Mouse (Mus musculus) liver, embryonic 12.5 days (tissue): Measurements from ENCODE around the gene Lime1. TPM values are rescaled to one million over a fixed set of nuclear protein-coding genes. Genes with fewer than 3 reads are reported as not detected.
A peak's percentile ranks its signal among the peaks of the same experiment; 100 is the strongest.

Source experiments
- ATAC-seq: fragments of 200-750 bp; cut with Nextera tagmentation; 2 replicates; pipeline ENCODE4 v1.8.0; 2017; ENCODE audit warnings: moderate number of reproducible peaks, mild to moderate bottlenecking, moderate library complexity
- H3K27ac ChIP-seq: fragments of 300-500 bp; sonication (generic); 2 replicates; pipeline ENCODE4 v1.5.1; 2016; ENCODE audit warnings: mild to moderate bottlenecking
- H3K27me3 ChIP-seq: fragments of 300-500 bp; sonication (generic); replicated peaks from 2 replicates; pipeline ENCODE4 v1.6.1; 2016; ENCODE audit warnings: mild to moderate bottlenecking, moderate library complexity
- H3K36me3 ChIP-seq: fragments of 300-500 bp; sonication (generic); 2 replicates; pipeline ENCODE4 v1.6.1; 2016; ENCODE audit warnings: mild to moderate bottlenecking, moderate library complexity
- H3K4me1 ChIP-seq: fragments of 300-500 bp; sonication (generic); 2 replicates; pipeline ENCODE4 v1.6.1; 2016
- H3K4me2 ChIP-seq: fragments of 300-500 bp; sonication (generic); 2 replicates; pipeline ENCODE4 v1.6.1; 2016; ENCODE audit warnings: mild to moderate bottlenecking, moderate library complexity
- H3K4me3 ChIP-seq: fragments of 300-500 bp; sonication (generic); 2 replicates; pipeline ENCODE4 v1.5.1; 2016; ENCODE audit warnings: mild to moderate bottlenecking, moderate library complexity
- H3K9ac ChIP-seq: fragments of 300-500 bp; sonication (generic); 2 replicates; pipeline ENCODE4 v1.6.1; 2016; ENCODE audit warnings: mild to moderate bottlenecking, moderate library complexity
- H3K9me3 ChIP-seq: fragments of 300-500 bp; sonication (generic); replicated peaks from 2 replicates; pipeline ENCODE4 v1.6.1; 2016; ENCODE audit warnings: mild to moderate bottlenecking, moderate library complexity
- WGBS: fragments of 180-500 bp; shearing (Covaris S2); methylation state at CpG from one replicate; pipeline ENCODE4 v1.1.7; 2016; ENCODE audit not compliant: insufficient replicate concordance; 5-methylcytosine and 5-hydroxymethylcytosine counted together
- polyA plus RNA-seq: library from polyadenylated mRNA; unstranded; fragments of >200 nt; fragmentation: Nextera tagmentation; extraction: Ambion mirVana; gene quantifications from 2 replicates; pipeline ENCODE4 v1.2.1, GENCODE M21; 2016

Lime1 gene
- polyA plus RNA-seq, 1 experiment from 2014 or later: 12.1 TPM

DNA sequence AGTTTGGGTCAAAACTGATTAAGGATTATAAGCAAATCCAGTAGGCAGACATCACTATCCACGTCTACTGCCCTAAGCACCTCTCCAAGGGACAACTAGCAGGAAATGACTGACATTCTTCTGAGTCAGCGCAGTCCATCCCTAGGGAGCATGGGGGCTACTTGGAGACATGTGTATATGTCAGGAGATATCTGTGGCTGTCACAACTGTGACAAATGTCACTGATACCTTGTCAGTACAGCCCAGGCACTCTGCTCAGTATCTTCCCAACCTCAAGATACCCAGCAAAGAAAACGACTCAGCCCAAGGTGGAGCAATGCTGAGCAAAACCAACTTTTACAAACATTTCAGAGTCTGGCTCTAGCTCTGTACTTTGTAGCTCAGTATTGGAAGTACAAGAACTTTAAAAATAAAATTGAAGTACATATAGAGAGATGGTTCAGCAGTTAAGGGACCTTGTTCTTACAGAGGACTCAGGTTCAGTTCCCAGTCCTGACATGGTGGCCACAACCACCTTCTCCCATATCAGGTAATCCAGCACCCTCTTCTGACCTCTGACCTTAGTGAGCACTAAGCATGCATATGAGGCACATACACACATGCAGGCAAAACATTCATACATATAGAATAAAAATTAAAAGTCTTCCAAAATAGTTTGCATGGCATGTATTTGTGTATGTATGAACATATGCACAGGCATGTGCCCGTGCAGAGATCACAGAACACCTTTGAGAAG lies 41.2 kb downstream of the Lime1 start:
- peak; percentile 84 for ATAC-seq
- WGBS: 30% methylated on average over 4 of the region's 4 CpGs
- Histone ChIP-seq H3K9ac (peak overlapping the region; percentile 9; the same call in 1 of the 2 replicates), H3K4me2 (peak overlapping the region; percentile 51), H3K4me1 (peaks cover 97% of the 10 kb centered on the region), H3K27me3 (no peaks in the 10 kb centered on the region), H3K27ac (peak overlapping the region; percentile 84), H3K36me3 (peaks cover 41% of the 10 kb centered on the region), H3K4me3 (peak overlapping the region; percentile 1; the same call in 1 of the 2 replicates), H3K9me3 (no peaks in the 10 kb centered on the region)

DNA sequence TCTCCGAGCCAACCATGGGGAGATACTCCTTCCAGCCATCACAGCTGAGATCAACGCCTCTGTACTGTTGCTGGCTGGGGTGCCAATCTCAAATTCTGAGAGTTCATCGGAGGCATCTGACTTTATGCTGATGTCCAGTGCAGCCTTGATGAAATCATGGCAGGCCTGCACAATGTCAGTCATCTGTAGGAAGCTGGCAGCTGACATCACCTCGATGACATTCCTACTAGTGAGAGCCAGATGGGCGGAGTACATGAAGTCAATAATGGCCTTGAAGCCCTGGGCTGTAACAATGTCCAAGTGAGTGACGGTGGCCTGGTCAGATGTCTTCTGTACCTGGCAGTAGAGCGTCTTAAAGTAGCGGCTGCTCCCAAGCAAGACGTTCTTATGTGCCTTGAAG lies 44.0 kb downstream of the Lime1 start:
- Histone ChIP-seq H3K4me3 (no peak overlapping the region), H3K27ac (0 out of 2 replicates have a peak overlapping the region, but pooled peaks have one; percentile 38), H3K9me3 (no peaks in the 10 kb centered on the region), H3K36me3 (peaks cover 27% of the 10 kb centered on the region), H3K4me2 (no peak overlapping the region), H3K4me1 (peaks cover 82% of the 10 kb centered on the region), H3K27me3 (no peaks in the 10 kb centered on the region), H3K9ac (no peak overlapping the region)
- ATAC-seq: no peak
- 86% methylated on average over 9 of the region's 9 CpGs for WGBS

Other genes with a start within 250 kb of the Lime1 start
- gene Kcnq2, start 244.8 kb upstream of the Lime1 start, polyA plus RNA-seq: 0.08 and 0.26 TPM in 2 replicates
- not detected in 2 replicates for gene Eef1a2, start 223.1 kb upstream of the Lime1 start, polyA plus RNA-seq
- gene Ppdpf, start 192.8 kb upstream of the Lime1 start, polyA plus RNA-seq: 114 and 115 TPM in 2 replicates
- gene Ptk6, start 177.3 kb upstream of the Lime1 start, polyA plus RNA-seq: 0.04 TPM in 1 of 2 replicates, not detected in the other
- 0.07 and 0.29 TPM in 2 replicates for gene Srms, start 166.9 kb upstream of the Lime1 start, polyA plus RNA-seq
- 0.11 and 0.26 TPM in 2 replicates for gene Fndc11, start 160.1 kb upstream of the Lime1 start, polyA plus RNA-seq
- gene Helz2, start 138.1 kb upstream of the Lime1 start, polyA plus RNA-seq: 1.7 and 1.8 TPM in 2 replicates
- 13.0 and 14.4 TPM in 2 replicates for gene Gmeb2, start 92.0 kb upstream of the Lime1 start, polyA plus RNA-seq
- 0.18 TPM in 1 of 2 replicates, not detected in the other for gene Stmn3, start 65.6 kb upstream of the Lime1 start, polyA plus RNA-seq
- 39.8 and 40.4 TPM in 2 replicates for gene Rtel1, start 60.3 kb upstream of the Lime1 start, polyA plus RNA-seq
- gene Zgpat, start 15.2 kb upstream of the Lime1 start, polyA plus RNA-seq: 22.6 and 23.9 TPM in 2 replicates
- gene Arfrp1, start 14.7 kb upstream of the Lime1 start, polyA plus RNA-seq: 34.4 and 36.7 TPM in 2 replicates
- gene Zbtb46, start 79.3 kb downstream of the Lime1 start, polyA plus RNA-seq: 15.5 and 16.9 TPM in 2 replicates
- gene Abhd16b, start 113.1 kb downstream of the Lime1 start, polyA plus RNA-seq: 0.12 TPM in 1 of 2 replicates, not detected in the other
- 93.4 and 95.8 TPM in 2 replicates for gene Tpd52l2, start 117.1 kb downstream of the Lime1 start, polyA plus RNA-seq
- gene Dnajc5, start 140.4 kb downstream of the Lime1 start, polyA plus RNA-seq: 43.6 and 45.0 TPM in 2 replicates
- gene Uckl1, start 204.8 kb downstream of the Lime1 start, polyA plus RNA-seq: 30.7 and 32.7 TPM in 2 replicates
- gene Prpf6, start 211.8 kb downstream of the Lime1 start, polyA plus RNA-seq: 45.6 and 48.2 TPM in 2 replicates
- 22.2 and 23.4 TPM in 2 replicates for gene Zfp512b, start 212.7 kb downstream of the Lime1 start, polyA plus RNA-seq
- 2.8 and 3.0 TPM in 2 replicates for gene Samd10, start 219.1 kb downstream of the Lime1 start, polyA plus RNA-seq